Mouse (Mus musculus): Measurements from ENCODE around the gene Gpsm3. TPM values are rescaled to one million over a fixed set of nuclear protein-coding genes. Genes with fewer than 3 reads are reported as not detected.

Gene Gpsm3
- polyA plus RNA-seq, 1 experiment from 2014 or later = 4.7 TPM

GRCm38 (mm10) chr17:34604511-34605237 lies 15.1 kb downstream of the Gpsm3 start:
- Histone ChIP-seq H3K27me3 (ENCODE audit: control insufficient read depth, insufficient read depth, low read length) (no peaks in the 10 kb centered on the region), H3K9ac (peak overlapping the region; percentile 92), H3K4me1 (replicated peaks; ENCODE audit: control insufficient read depth, insufficient read depth, low read length) (peaks cover 43% of the 10 kb centered on the region), H3K4me2 (replicated peaks) (peak overlapping the region; percentile 66), H3K9me3 (ENCODE audit: control insufficient read depth, low read length) (no peaks in the 10 kb centered on the region), H3K36me3 (replicated peaks; ENCODE audit: control insufficient read depth, insufficient read depth) (peaks cover 16% of the 10 kb centered on the region), H3K4me3 (replicated peaks; ENCODE audit: low read length) (peak overlapping the region; percentile 80), H3K27ac (peak overlapping the region; percentile 87)
- DNase-seq (ENCODE audit: low spot score) (no peak), ATAC-seq (ENCODE audit: low FRiP score) (no peak)
- WGBS = 17% methylated on average over 24 of the region's 24 CpGs

- H3K27ac ChIP-seq = peak overlapping the region; percentile 87
- H3K27me3 ChIP-seq (ENCODE audit: control insufficient read depth, insufficient read depth, low read length) = no peaks in the 10 kb centered on the region
- H3K4me3 ChIP-seq (replicated peaks; ENCODE audit: low read length) = peak overlapping the region; percentile 80
- H3K9ac ChIP-seq = peak overlapping the region; percentile 92
- DNase-seq (ENCODE audit: low spot score) = peak; percentile 94
- peak; percentile 58 for ATAC-seq (ENCODE audit: low FRiP score)
- H3K4me2 ChIP-seq (replicated peaks) = peak overlapping the region; percentile 66
- H3K4me1 ChIP-seq (replicated peaks; ENCODE audit: control insufficient read depth, insufficient read depth, low read length) = peaks cover 43% of the 10 kb centered on the region
- 0% methylated on average over 28 of the region's 30 CpGs for WGBS
- H3K36me3 ChIP-seq (replicated peaks; ENCODE audit: control insufficient read depth, insufficient read depth) = peaks cover 19% of the 10 kb centered on the region
- H3K9me3 ChIP-seq (ENCODE audit: control insufficient read depth, low read length) = no peaks in the 10 kb centered on the region
Measured at GRCm38 (mm10) chr17:34605609-34606008, 16.0 kb downstream of the Gpsm3 start.

- H3K9ac ChIP-seq = peak overlapping the region; percentile 92
- H3K36me3 ChIP-seq (replicated peaks; ENCODE audit: control insufficient read depth, insufficient read depth) = peaks cover 20% of the 10 kb centered on the region
- ATAC-seq (ENCODE audit: low FRiP score) (no peak), DNase-seq (ENCODE audit: low spot score) (no peak)
- peak overlapping the region; percentile 87 for H3K27ac ChIP-seq
- H3K4me3 ChIP-seq (replicated peaks; ENCODE audit: low read length) = peak overlapping the region; percentile 80
- no peaks in the 10 kb centered on the region for H3K9me3 ChIP-seq (ENCODE audit: control insufficient read depth, low read length)
- H3K4me2 ChIP-seq (replicated peaks) = peak overlapping the region; percentile 66
- peaks cover 43% of the 10 kb centered on the region for H3K4me1 ChIP-seq (replicated peaks; ENCODE audit: control insufficient read depth, insufficient read depth, low read length)
- WGBS = 15% methylated on average over 32 of the region's 32 CpGs
- no peaks in the 10 kb centered on the region for H3K27me3 ChIP-seq (ENCODE audit: control insufficient read depth, insufficient read depth, low read length)
Measured at GRCm38 (mm10) chr17:34606186-34607039, 16.8 kb downstream of the Gpsm3 start.

GRCm38 (mm10) chr17:34607997-34608396 lies 18.4 kb downstream of the Gpsm3 start:
- no peak for ATAC-seq (ENCODE audit: low FRiP score)
- peaks cover 36% of the 10 kb centered on the region for H3K36me3 ChIP-seq (replicated peaks; ENCODE audit: control insufficient read depth, insufficient read depth)
- no peaks in the 10 kb centered on the region for H3K27me3 ChIP-seq (ENCODE audit: control insufficient read depth, insufficient read depth, low read length)
- WGBS = 88% methylated on average over 7 of the region's 7 CpGs
- no peak overlapping the region for H3K27ac ChIP-seq
- no peak for DNase-seq (ENCODE audit: low spot score)
- H3K4me3 ChIP-seq (replicated peaks; ENCODE audit: low read length) = no peak overlapping the region
- peaks cover 34% of the 10 kb centered on the region for H3K4me1 ChIP-seq (replicated peaks; ENCODE audit: control insufficient read depth, insufficient read depth, low read length)
- H3K9me3 ChIP-seq (ENCODE audit: control insufficient read depth, low read length) = no peaks in the 10 kb centered on the region
- H3K4me2 ChIP-seq (replicated peaks) = no peak overlapping the region
- H3K9ac ChIP-seq = no peak overlapping the region; the same call in 1 of the 2 replicates

- DNase-seq (ENCODE audit: low spot score) = no peak
- H3K9ac ChIP-seq = no peak overlapping the region
- WGBS = 90% methylated on average over 8 of the region's 8 CpGs
- H3K4me1 ChIP-seq (replicated peaks; ENCODE audit: control insufficient read depth, insufficient read depth, low read length) = peaks cover 24% of the 10 kb centered on the region
- ATAC-seq (ENCODE audit: low FRiP score) = no peak
- no peak overlapping the region for H3K4me3 ChIP-seq (replicated peaks; ENCODE audit: low read length)
- H3K27me3 ChIP-seq (ENCODE audit: control insufficient read depth, insufficient read depth, low read length) = no peaks in the 10 kb centered on the region
- no peak overlapping the region for H3K27ac ChIP-seq
- peaks cover 64% of the 10 kb centered on the region for H3K36me3 ChIP-seq (replicated peaks; ENCODE audit: control insufficient read depth, insufficient read depth)
- H3K9me3 ChIP-seq (ENCODE audit: control insufficient read depth, low read length) = no peaks in the 10 kb centered on the region
- H3K4me2 ChIP-seq (replicated peaks) = no peak overlapping the region
Measured at GRCm38 (mm10) chr17:34611050-34611449, 21.4 kb downstream of the Gpsm3 start.

- no peak overlapping the region for H3K4me3 ChIP-seq (replicated peaks; ENCODE audit: low read length)
- H3K27me3 ChIP-seq (ENCODE audit: control insufficient read depth, insufficient read depth, low read length) = no peaks in the 10 kb centered on the region
- no peak overlapping the region for H3K27ac ChIP-seq
- no peaks in the 10 kb centered on the region for H3K9me3 ChIP-seq (ENCODE audit: control insufficient read depth, low read length)
- 88% methylated on average over 10 of the region's 11 CpGs for WGBS
- H3K36me3 ChIP-seq (replicated peaks; ENCODE audit: control insufficient read depth, insufficient read depth) = peaks cover 72% of the 10 kb centered on the region
- H3K4me1 ChIP-seq (replicated peaks; ENCODE audit: control insufficient read depth, insufficient read depth, low read length) = peaks cover 7% of the 10 kb centered on the region; the same call in 1 of the 2 replicates
- no peak overlapping the region for H3K4me2 ChIP-seq (replicated peaks)
- DNase-seq (ENCODE audit: low spot score) (no peak), ATAC-seq (ENCODE audit: low FRiP score) (no peak)
- H3K9ac ChIP-seq = no peak overlapping the region
Measured at GRCm38 (mm10) chr17:34613054-34613645, 23.5 kb downstream of the Gpsm3 start.

GRCm38 (mm10) chr17:34613830-34614229 lies 24.2 kb downstream of the Gpsm3 start:
- no peak for DNase-seq (ENCODE audit: low spot score)
- no peak for ATAC-seq (ENCODE audit: low FRiP score)
- H3K4me1 ChIP-seq (replicated peaks; ENCODE audit: control insufficient read depth, insufficient read depth, low read length) = 0 out of 2 replicates have a peak, but pooled peaks cover under 1% of the 10 kb centered on the region
- WGBS = 89% methylated on average over 10 of the region's 10 CpGs
- H3K9me3 ChIP-seq (ENCODE audit: control insufficient read depth, low read length) = no peaks in the 10 kb centered on the region
- H3K27ac ChIP-seq = no peak overlapping the region
- H3K4me2 ChIP-seq (replicated peaks) = no peak overlapping the region
- peaks cover 72% of the 10 kb centered on the region for H3K36me3 ChIP-seq (replicated peaks; ENCODE audit: control insufficient read depth, insufficient read depth)
- no peaks in the 10 kb centered on the region for H3K27me3 ChIP-seq (ENCODE audit: control insufficient read depth, insufficient read depth, low read length)
- no peak overlapping the region for H3K4me3 ChIP-seq (replicated peaks; ENCODE audit: low read length)
- H3K9ac ChIP-seq = no peak overlapping the region

- WGBS = 63% methylated on average over 6 of the region's 6 CpGs
- Histone ChIP-seq H3K4me3 (replicated peaks; ENCODE audit: low read length) (no peak within 1 kb of the TSS), H3K9me3 (ENCODE audit: control insufficient read depth, low read length) (no peaks in the 10 kb centered on the region), H3K4me1 (replicated peaks; ENCODE audit: control insufficient read depth, insufficient read depth, low read length) (no peaks in the 10 kb centered on the region), H3K9ac (peak within 1 kb of the TSS; percentile 24; the same call in 1 of the 2 replicates), H3K36me3 (replicated peaks; ENCODE audit: control insufficient read depth, insufficient read depth) (peaks cover 69% of the 10 kb centered on the region), H3K27ac (peak within 1 kb of the TSS; percentile 10; the same call in 1 of the 2 replicates), H3K4me2 (replicated peaks) (no peak within 1 kb of the TSS; the same call in 1 of the 2 replicates), H3K27me3 (ENCODE audit: control insufficient read depth, insufficient read depth, low read length) (no peaks in the 10 kb centered on the region)
- DNase-seq (ENCODE audit: low spot score) (no peak), ATAC-seq (ENCODE audit: low FRiP score) (no peak)
Measured at GRCm38 (mm10) chr17:34615871-34616270, 26.3 kb downstream of the Gpsm3 start, which contains the start of gene Egfl8. Gene Egfl8 (minus strand): TSS chr17:34615971.

- no peak overlapping the region for H3K4me3 ChIP-seq (replicated peaks; ENCODE audit: low read length)
- no peaks in the 10 kb centered on the region for H3K27me3 ChIP-seq (ENCODE audit: control insufficient read depth, insufficient read depth, low read length)
- no peak overlapping the region for H3K4me2 ChIP-seq (replicated peaks)
- WGBS = 13% methylated on average over 6 of the region's 6 CpGs
- no peaks in the 10 kb centered on the region for H3K9me3 ChIP-seq (ENCODE audit: control insufficient read depth, low read length)
- DNase-seq (ENCODE audit: low spot score) (no peak), ATAC-seq (ENCODE audit: low FRiP score) (no peak)
- no peak overlapping the region for H3K9ac ChIP-seq
- H3K4me1 ChIP-seq (replicated peaks; ENCODE audit: control insufficient read depth, insufficient read depth, low read length) = no peaks in the 10 kb centered on the region
- peaks cover 67% of the 10 kb centered on the region for H3K36me3 ChIP-seq (replicated peaks; ENCODE audit: control insufficient read depth, insufficient read depth)
- H3K27ac ChIP-seq = no peak overlapping the region
Measured at GRCm38 (mm10) chr17:34618999-34619398, 29.4 kb downstream of the Gpsm3 start.

Data from hindbrain, embryonic 14.5 days (tissue).